Mouse (Mus musculus): ENCODE data around the gene Sarm1.

GRCm38 (mm10) chr11:78437182-78437581, 60.4 kb downstream of the Sarm1 start:
- TF ChIP-seq CTCF (IDR thresholded peaks at IDR 0.05; ENCODE audit: low read depth) (no peak), EP300 (IDR thresholded peaks at IDR 0.05; ENCODE audit: low read depth) (no peak)

Data from liver, postnatal 0 days (tissue).